Mouse (Mus musculus) A20 (cell line): ENCODE data around the gene Xylt1.

Source experiments
- DNase-seq: peaks from one replicate; pipeline ENCODE4 v3.0.0-alpha.2; 2011; ENCODE audit warnings: low read depth, low spot score

Xylt1 gene

GRCm38 (mm10) chr7:117480831-117481230 lies 100.1 kb downstream of the Xylt1 start:
- DNase-seq: no peak

GRCm38 (mm10) chr7:117481404-117481803 lies 100.6 kb downstream of the Xylt1 start:
- DNase-seq: no peak

GRCm38 (mm10) chr7:117482701-117483100 lies 101.9 kb downstream of the Xylt1 start:
- no peak for DNase-seq

GRCm38 (mm10) chr7:117484589-117484988 lies 103.8 kb downstream of the Xylt1 start:
- DNase-seq: no peak

- DNase-seq: no peak
Measured at GRCm38 (mm10) chr7:117484989-117485536, 104.3 kb downstream of the Xylt1 start.

GRCm38 (mm10) chr7:117486425-117487172 lies 105.8 kb downstream of the Xylt1 start:
- no peak for DNase-seq

GRCm38 (mm10) chr7:117487173-117487490 lies 106.4 kb downstream of the Xylt1 start:
- no peak for DNase-seq

- no peak for DNase-seq
Measured at GRCm38 (mm10) chr7:117489973-117490372, 109.2 kb downstream of the Xylt1 start.

GRCm38 (mm10) chr7:117490500-117491205 lies 109.9 kb downstream of the Xylt1 start:
- DNase-seq: no peak

GRCm38 (mm10) chr7:117491495-117491894 lies 110.7 kb downstream of the Xylt1 start:
- no peak for DNase-seq

- no peak for DNase-seq
Measured at GRCm38 (mm10) chr7:117494210-117494609, 113.4 kb downstream of the Xylt1 start.

- DNase-seq: no peak
Measured at GRCm38 (mm10) chr7:117494618-117495310, 114.0 kb downstream of the Xylt1 start.

GRCm38 (mm10) chr7:117495751-117496150 lies 115.0 kb downstream of the Xylt1 start:
- no peak for DNase-seq

GRCm38 (mm10) chr7:117498173-117498572 lies 117.4 kb downstream of the Xylt1 start:
- no peak for DNase-seq

- DNase-seq: no peak
Measured at GRCm38 (mm10) chr7:117501355-117502181, 120.8 kb downstream of the Xylt1 start.

GRCm38 (mm10) chr7:117502415-117502814 lies 121.6 kb downstream of the Xylt1 start:
- no peak for DNase-seq

- no peak for DNase-seq
Measured at GRCm38 (mm10) chr7:117503714-117504113, 122.9 kb downstream of the Xylt1 start.

GRCm38 (mm10) chr7:117505791-117506190 lies 125.0 kb downstream of the Xylt1 start:
- DNase-seq: no peak

- DNase-seq: no peak
Measured at GRCm38 (mm10) chr7:117507351-117507750, 126.6 kb downstream of the Xylt1 start.

GRCm38 (mm10) chr7:117508090-117508489 lies 127.3 kb downstream of the Xylt1 start:
- DNase-seq: no peak

GRCm38 (mm10) chr7:117510113-117510512 lies 129.3 kb downstream of the Xylt1 start:
- no peak for DNase-seq
